Mouse (Mus musculus): Measurements from ENCODE around the gene Tgfb1.

Gene Tgfb1

GRCm38 (mm10) chr7:25675405-25675804 lies 11.4 kb upstream of the Tgfb1 start:
- DNase-seq (ENCODE audit: low spot score in 2 of 2), result no peak

DNA sequence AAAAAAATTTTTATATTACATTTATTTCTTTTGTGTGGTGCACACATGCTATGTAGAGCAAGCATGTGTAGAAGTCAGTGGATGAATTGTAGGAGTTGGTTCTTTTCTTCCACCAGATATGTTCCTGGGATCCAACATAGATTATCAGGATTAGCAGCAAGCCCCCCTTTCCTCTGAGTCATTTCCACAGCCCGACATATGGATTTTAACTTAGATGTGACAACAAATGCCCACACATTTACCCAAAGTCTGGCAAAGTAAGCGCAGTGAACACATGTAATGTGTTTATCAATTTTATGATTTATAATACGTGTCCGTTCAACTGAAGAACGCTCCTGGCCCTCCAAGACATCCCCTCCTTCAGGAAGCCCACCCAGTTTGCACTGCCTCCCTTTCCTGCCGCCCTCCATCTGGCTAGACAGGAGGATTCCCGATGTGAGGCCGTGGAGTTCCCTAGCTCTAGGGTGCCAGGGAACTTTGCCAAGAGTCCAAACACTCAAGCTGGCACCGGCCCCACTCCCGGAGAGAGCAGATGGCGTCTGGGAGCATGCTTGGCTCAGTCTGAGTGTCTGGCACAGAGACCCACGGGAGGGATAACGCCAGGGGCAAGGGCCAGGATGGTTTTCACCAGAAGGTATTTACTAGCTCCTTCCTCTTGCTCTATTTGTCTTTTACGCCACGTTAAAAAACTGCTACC lies 10.6 kb upstream of the Tgfb1 start:
- DNase-seq (ENCODE audit: low spot score in 2 of 2), result peak in 1 of 2 experiments; percentile 93

DNA sequence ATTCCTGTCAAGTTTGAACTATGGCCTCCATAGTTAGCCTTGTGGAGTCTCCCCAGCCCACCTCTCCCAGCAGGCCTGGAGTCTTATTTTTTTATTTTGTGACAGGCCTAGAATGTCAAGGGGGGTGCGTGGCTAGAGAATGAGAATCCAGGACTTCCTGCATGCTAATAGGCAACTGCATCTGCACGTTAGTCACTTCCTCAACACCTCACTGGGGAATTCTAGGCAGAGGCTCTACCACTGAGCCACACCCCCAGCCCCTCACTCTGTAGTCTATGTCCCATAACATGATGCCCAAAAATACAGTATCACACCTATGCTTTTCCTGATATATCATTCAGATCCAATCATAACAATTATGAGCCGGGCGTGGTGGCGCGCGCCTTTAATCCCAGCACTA lies 9.8 kb upstream of the Tgfb1 start:
- DNase-seq (ENCODE audit: low spot score in 2 of 2), result no peak

DNA sequence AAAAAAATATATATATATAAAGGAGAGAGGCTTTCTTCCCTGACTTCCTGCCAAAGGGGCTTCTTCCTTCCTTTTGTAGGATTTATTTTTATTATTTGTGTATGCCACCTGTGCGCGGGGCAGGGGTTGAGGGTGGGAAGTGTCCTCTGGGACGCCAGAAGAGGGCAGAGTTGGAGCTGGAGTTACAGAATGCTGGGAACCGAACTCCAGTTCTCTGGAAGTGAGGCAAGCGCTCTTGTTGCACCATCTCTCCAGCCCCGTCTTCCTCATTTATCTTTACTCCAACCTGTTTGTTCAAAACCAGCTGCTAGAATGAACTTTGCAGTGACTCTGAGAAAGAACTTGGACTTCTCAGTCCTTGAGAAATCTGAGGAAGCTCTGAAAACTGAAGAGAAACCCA lies 6.8 kb upstream of the Tgfb1 start:
- no peak for DNase-seq (ENCODE audit: low spot score in 2 of 2)

DNA sequence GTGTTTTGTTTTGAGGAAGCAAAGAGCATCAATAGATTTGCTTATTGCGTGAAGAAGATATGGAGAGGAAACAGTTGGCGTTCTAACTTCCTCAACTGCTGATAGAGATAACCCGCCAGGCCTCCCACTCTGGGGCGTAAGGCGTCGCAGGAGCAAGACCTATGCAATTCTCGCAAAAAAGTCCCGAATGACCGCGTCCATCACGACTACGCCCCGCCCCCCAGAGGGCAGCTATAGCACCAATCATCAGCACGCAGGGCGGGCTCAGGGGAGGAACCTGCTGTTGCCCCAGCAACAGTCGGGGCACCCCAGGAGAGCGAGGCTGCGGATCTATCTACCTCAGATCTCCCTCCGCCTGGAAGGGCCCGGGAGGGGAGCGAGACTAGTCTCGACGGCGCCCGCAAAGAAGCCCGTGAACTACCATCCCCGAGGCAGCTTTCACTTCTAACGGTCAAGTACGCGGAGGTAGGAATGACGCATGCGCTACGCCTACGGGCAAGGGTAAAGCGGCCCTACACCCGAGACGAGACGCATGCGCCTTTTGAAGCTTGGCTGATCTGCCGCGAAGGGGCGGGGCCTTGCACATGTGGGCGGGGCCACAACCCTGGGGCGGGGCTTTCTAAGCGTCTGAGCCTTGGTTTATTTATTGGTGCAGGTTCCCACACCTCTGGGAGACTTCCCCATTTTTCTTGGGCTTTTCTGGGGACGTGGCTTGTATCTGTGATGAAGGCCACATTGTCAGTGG lies 6.1 kb upstream of the Tgfb1 start, which contains the start of gene B9d2:
TSS of gene B9d2 (plus strand) at position 267 of the 745 bp plus-strand sequence.
- DNase-seq (ENCODE audit: low spot score in 2 of 2), result peak; percentile 87 to 96

- DNase-seq (ENCODE audit: low spot score in 2 of 2), result no peak
Measured at GRCm38 (mm10) chr7:25681341-25682231, 5.2 kb upstream of the Tgfb1 start.

GRCm38 (mm10) chr7:25683474-25684180 lies 3.2 kb upstream of the Tgfb1 start:
- DNase-seq (ENCODE audit: low spot score in 2 of 2), result no peak

DNA sequence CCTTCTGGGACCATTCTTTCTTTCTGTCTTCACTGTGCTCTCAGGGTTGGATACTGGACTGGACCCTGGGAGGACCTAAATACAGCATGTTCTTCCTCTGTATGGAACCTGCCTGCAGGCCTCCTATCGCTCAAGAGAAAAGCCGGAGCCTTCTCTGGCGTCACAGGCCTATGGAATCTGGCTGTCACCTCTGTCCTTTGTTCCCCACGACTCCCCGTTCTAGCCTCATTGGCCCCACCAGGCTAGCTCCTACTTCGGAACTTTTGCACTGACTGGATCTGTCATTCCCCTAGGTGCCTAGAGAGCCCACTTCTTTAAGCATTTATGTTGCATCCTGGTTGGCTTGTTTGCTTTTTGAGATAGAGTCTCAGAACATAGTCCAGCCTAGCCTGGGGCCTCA lies 2.1 kb upstream of the Tgfb1 start:
- DNase-seq (ENCODE audit: low spot score in 2 of 2), result no peak

DNA sequence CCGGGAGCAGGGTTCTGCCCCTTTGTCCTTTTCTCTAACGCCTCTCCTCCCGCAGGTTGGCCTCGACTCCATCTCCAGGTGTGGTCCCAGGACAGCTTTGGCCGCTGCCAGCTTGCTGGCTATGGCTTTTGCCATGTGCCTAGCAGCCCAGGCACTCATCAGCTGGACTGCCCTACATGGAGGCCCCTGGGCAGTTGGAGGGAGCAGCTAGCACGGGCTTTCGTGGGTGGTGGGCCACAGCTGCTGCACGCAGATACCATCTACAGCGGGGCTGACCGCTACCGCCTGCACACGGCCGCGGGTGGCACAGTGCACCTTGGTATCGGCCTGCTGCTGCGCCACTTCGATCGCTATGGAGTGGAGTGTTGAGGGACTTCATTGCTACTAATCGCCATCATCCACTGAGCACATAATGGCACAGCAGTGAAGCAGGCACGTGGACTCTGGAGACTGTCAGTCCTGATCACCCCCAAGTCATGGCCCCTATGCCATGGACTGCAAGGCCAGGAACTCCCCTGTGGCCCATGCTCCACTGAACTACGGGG lies 804 bp upstream of the Tgfb1 start:
- DNase-seq (ENCODE audit: low spot score in 2 of 2), result no peak

DNA sequence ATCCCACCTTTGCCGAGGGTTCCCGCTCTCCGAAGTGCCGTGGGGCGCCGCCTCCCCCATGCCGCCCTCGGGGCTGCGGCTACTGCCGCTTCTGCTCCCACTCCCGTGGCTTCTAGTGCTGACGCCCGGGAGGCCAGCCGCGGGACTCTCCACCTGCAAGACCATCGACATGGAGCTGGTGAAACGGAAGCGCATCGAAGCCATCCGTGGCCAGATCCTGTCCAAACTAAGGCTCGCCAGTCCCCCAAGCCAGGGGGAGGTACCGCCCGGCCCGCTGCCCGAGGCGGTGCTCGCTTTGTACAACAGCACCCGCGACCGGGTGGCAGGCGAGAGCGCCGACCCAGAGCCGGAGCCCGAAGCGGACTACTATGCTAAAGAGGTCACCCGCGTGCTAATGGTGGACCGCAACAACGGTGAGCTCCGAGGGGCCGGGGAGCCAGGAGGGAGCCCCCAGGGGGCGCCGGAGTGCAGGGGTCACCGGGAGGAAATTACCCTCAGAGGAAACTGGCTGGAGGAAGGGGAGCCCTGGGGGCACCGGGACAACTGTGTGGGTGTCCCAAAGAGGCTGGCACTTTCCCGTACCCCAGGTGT lies 1.1 kb downstream of the Tgfb1 start:
- no peak for DNase-seq (ENCODE audit: low spot score in 2 of 2)

DNA sequence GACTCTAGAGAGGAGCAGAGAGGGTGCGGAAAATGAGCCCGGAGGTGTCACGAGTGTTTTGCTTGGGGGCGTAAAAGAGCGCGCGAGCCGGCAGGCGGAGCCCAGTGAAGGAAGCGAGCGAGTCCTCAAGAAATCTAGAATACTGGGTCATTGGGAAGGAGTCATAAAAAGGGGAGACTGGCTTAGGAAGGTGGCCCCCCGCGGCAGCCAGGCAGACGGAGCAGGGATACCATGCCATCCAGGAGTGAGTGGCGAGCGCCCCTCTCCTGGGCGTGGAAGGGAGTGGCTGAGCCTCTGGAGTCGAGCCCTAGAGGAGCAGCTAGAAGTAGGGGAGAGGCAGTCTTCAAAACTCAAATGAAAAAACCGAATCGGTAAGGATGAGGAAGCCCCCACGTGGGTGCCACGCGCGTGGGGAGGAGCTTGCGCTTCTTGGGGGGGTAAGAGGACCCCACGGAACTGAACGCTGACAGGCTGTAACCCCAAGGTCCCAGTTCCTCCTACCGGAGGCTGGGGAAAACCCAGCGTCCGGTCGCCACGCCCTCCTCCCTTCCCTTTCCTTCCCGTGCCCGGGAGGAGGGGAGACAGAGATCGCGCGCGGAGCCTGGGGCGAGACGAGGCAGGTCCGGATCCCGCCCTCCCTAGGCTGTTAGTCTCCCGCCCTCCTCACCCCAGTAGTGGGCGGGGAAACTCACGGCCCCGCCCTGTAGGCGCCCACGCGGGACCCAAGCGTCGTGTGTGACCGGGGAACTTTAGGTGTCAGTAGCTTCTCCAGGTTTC lies 2.2 kb downstream of the Tgfb1 start:
- no peak for DNase-seq (ENCODE audit: low spot score in 2 of 2)

DNA sequence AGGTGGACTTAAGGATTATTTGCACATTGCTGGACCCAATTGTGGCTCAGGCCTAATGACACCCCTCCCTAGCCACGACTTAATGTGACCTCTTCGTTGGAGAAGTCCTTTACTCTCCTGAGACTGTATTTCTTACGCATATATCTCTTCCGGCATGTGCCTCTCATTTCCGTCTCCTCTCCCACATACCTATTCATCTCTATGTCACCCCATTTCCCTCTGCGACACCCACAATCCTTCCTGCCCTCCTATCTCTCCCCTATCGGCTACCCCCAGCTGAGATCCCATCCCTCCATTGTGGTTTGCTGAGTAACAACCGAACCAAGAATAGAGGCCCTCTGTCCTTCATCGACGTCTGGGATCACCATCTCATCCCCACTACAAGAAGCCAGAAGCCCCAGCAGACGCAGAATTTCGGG lies 2.8 kb downstream of the Tgfb1 start:
- no peak for DNase-seq (ENCODE audit: low spot score in 2 of 2)

- DNase-seq (ENCODE audit: low spot score in 2 of 2), result no peak
Measured at GRCm38 (mm10) chr7:25690051-25690450, 3.2 kb downstream of the Tgfb1 start.

- no peak for DNase-seq (ENCODE audit: low spot score in 2 of 2)
Measured at GRCm38 (mm10) chr7:25694104-25694503, 7.3 kb downstream of the Tgfb1 start.

DNA sequence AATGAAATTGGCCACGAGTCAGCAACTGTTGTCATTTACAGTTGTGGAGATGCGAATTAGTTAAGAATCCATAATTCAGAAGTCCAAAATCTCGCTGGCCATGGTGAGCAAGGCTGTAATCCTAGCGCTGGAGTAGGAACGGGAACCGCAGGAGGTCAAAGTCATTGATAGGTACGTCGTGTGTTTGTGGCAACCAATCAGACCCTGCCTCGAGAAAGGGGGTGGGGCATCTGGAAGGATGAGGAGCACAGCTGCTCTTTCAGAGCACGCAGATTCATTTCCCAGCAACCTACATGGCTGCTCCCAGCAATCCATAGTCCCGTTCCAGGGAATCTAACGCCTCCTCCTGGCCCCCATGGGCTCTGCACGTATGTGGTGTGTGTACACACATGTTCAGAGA lies 13.0 kb downstream of the Tgfb1 start:
- no peak for DNase-seq (ENCODE audit: low spot score in 2 of 2)

- no peak for DNase-seq (ENCODE audit: low spot score in 2 of 2)
Measured at GRCm38 (mm10) chr7:25700732-25701131, 13.9 kb downstream of the Tgfb1 start.

DNA sequence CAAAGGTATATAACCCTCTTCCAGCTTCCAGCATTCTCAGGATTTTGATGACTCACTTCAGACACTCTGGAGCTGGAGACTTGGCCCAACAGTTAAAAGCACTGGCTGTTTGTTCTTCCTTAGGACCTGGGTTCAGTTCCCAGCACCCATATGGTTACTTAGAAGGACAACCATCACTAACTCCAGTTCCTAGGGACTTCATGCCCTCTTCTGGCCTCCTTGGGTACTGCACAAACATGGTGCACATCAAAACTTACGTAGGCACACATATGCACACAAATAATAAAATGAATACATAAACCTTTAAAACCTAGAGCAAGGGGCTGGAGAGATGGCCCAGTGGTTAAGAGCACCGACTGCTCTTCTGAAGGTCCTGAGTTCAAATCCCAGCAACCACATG lies 15.5 kb downstream of the Tgfb1 start:
- no peak for DNase-seq (ENCODE audit: low spot score in 2 of 2)

- DNase-seq (ENCODE audit: low spot score in 2 of 2), result no peak
Measured at GRCm38 (mm10) chr7:25703793-25704494, 17.1 kb downstream of the Tgfb1 start.

GRCm38 (mm10) chr7:25704716-25705364 lies 18.0 kb downstream of the Tgfb1 start:
- no peak for DNase-seq (ENCODE audit: low spot score in 2 of 2)

Data from left cerebral cortex, adult 9 months (tissue).